Mouse (Mus musculus) megakaryocyte, embryonic 14.5 days (primary cell): ENCODE data around the gene Ripply3. TPM values are rescaled to one million over a fixed set of nuclear protein-coding genes. Genes with fewer than 3 reads are reported as not detected.

Experiments used
- H3K27me3 ChIP-seq: replicated peaks from 2 replicates; pipeline ENCODE3; 2012; ENCODE audit warnings: inconsistent platforms
- H3K36me3 ChIP-seq: replicated peaks from 2 replicates; pipeline ENCODE3; 2012; ENCODE audit warnings: low read length, inconsistent platforms, mixed read lengths
- H3K4me1 ChIP-seq: 2 replicates; pipeline ENCODE4 v1.6.1; 2012; ENCODE audit warnings: inconsistent platforms
- H3K4me3 ChIP-seq: replicated peaks from 2 replicates; pipeline ENCODE3; 2012; ENCODE audit warnings: moderate library complexity, mild to moderate bottlenecking, inconsistent platforms
- H3K9me3 ChIP-seq: 2 replicates; pipeline ENCODE4 v1.6.1; 2012; ENCODE audit warnings: inconsistent platforms
- FLI1 ChIP-seq: IDR thresholded peaks from 2 replicates; pipeline ENCODE4 v1.6.1; 2012; ENCODE audit warnings: low read length, inconsistent platforms, mixed read lengths
- GATA1 ChIP-seq: IDR thresholded peaks from 3 replicates; pipeline ENCODE4 v1.6.1; 2012; ENCODE audit warnings: mixed read lengths, low read length, inconsistent platforms, borderline replicate concordance
- polyA plus RNA-seq: library from polyadenylated mRNA; stranded (reverse); fragments of >175 nt; gene quantifications from 2 replicates; pipeline ENCODE4 v1.2.3, GENCODE M21; 2012; ENCODE audit warnings: low replicate concordance; ENCODE audit not compliant: insufficient read depth

Gene Ripply3
- polyA plus RNA-seq, 1 experiment, result not detected

DNA sequence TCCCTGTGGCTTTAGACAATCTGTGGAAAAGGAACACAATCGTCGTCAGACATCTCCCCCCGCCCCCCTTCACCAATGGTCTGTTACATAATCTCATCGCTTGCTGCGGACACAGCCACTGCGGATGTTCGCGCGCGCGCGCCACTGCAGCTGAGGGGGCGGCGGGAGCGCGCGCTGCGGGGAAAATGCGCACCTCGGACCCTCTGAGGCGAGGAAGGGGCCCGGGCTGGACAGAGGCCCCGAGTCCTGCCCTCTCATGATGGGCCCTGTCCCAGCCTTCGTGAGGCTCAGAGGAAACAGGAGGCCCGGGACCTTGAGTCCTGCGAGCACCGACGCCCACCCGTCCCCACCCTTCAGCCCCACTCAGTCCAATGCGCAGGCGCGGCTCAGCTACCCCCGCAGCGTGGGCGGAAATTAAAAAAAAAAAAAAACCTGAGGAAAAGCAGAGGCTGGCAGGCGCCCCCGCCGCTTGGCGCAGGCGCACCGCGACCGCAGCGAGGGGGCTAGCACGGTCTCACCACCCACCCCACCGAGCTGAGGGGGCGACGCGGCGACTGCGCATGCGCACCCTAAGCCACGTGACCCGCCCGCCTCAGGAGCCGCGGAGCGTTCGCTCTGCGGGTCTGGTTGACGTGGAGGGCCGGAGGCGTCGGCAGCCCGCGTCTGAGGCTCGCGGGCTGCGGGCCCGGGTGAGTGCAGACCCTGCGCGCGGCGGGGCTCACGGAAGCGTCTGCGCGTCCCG, 42.1 kb downstream of the Ripply3 start, which contains the start of gene Ttc3:
Gene Ttc3, plus strand, starts transcription at position 446 of the 742 bp plus-strand sequence.
- H3K4me3 ChIP-seq, result peak within 1 kb of the TSS; percentile 99
- TF ChIP-seq FLI1 (no peak), GATA1 (no peak)
- peaks cover 13% of the 10 kb centered on the region for H3K36me3 ChIP-seq
- H3K4me1 ChIP-seq, result peaks cover 66% of the 10 kb centered on the region
- H3K9me3 ChIP-seq, result no peaks in the 10 kb centered on the region
- H3K27me3 ChIP-seq, result no peaks in the 10 kb centered on the region

DNA sequence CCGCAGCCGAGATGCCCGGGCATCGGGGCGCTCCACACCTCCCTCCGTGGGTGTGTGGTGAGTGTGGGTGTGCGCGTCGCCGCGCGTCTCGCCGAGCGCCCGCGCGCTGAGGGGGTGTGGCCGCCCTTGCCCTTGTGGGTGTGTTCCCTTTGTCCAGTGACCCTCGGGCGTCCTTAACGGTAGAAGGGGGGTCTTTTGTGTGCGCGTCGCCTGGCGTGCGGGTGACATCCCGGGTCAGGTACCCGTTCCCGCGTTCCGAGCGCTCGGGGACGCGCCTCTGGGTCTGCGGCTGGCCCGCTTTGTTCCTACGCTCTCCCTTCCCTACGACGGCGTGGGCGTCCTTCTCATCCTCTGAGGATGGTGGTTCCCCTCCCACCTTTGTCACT, 42.7 kb downstream of the Ripply3 start:
- peak overlapping the region; percentile 99 for H3K4me3 ChIP-seq
- H3K4me1 ChIP-seq, result peaks cover 61% of the 10 kb centered on the region
- no peaks in the 10 kb centered on the region for H3K27me3 ChIP-seq
- TF ChIP-seq GATA1 (no peak), FLI1 (no peak)
- H3K36me3 ChIP-seq, result peaks cover 13% of the 10 kb centered on the region
- H3K9me3 ChIP-seq, result no peaks in the 10 kb centered on the region

DNA sequence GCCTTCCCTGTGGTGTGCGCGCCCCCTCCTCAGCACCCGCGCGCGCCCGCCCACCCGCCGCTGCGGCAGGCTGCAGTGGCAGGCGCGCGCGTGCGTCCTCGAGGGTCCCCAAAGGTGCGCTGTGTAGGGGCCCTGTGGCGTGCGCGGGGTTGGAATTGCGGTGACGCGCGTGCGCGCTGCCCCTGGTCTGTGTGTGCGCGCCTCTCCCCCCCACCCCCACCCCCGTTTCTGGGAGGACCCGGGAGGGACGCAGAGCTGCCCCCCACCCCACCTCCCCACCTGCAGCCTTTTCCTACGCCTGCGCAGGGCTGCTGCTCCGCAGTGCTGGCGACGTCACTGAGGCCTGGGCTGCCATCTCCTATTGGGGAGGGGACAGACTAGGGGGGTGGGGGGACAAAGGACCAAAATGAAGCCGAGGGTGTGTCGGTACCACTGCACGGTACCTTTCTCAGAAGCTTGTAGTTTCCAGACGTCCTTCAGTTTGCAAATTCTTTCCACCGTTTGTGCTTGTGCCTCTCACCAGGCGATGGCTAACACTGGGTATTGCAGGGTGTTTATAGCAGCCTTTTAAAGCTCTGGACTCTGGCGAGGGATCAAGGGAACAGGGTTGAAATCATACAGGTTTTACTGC, 43.2 kb downstream of the Ripply3 start, which contains the start of gene Pigp:
Gene Pigp, minus strand, starts transcription at position 542 of the 631 bp plus-strand sequence.
- Histone ChIP-seq H3K4me3 (peak within 1 kb of the TSS; percentile 99), H3K36me3 (peaks cover 10% of the 10 kb centered on the region), H3K4me1 (peaks cover 59% of the 10 kb centered on the region), H3K9me3 (no peaks in the 10 kb centered on the region), H3K27me3 (no peaks in the 10 kb centered on the region)
- TF ChIP-seq GATA1, result no peak
- no peak for TF ChIP-seq FLI1

DNA sequence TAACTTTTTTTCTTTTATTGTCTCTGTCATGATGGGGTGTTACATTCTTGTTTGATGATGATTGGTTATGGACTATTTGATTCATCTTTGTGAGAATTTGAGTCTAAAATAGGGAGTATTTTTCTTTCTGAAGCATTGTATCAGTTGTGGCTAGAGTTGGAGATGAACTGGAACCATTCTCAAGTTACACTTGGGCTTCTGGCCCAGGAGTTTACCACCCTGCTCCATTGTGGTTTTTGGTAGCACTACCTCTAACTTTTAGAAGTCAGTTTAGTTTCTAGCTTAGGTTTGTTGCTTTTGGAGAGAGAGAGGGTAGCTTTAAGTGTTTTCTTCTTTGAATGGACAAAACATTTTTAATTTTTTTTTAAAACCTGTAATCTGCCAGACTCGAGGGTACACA, 51.2 kb downstream of the Ripply3 start:
- Histone ChIP-seq H3K4me1 (peaks cover 68% of the 10 kb centered on the region), H3K27me3 (no peaks in the 10 kb centered on the region), H3K9me3 (no peaks in the 10 kb centered on the region), H3K36me3 (peaks cover 8% of the 10 kb centered on the region), H3K4me3 (no peak overlapping the region)
- TF ChIP-seq GATA1, result no peak
- no peak for TF ChIP-seq FLI1

DNA sequence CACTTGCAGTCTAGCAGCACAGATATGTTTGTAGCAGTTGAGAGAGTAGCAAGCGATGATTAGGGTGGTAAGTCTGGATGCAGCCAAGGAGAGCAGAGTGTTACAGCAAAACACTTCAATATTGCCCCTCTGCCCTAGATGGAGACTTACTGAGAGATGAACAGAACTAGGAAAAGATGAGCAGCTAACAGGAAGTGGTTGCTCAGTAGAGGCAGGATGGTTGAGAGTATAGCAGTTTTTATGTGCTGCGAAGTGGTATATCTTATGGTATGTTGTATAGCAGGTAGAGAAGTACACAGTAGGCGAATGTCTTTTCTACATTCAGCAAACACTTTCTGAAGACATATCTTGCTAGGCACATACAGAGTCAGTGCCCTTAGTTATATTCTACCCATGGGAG, 55.1 kb downstream of the Ripply3 start:
- H3K36me3 ChIP-seq, result peaks cover 33% of the 10 kb centered on the region
- H3K9me3 ChIP-seq, result no peaks in the 10 kb centered on the region
- H3K27me3 ChIP-seq, result no peaks in the 10 kb centered on the region
- TF ChIP-seq FLI1 (no peak), GATA1 (no peak)
- no peak overlapping the region for H3K4me3 ChIP-seq
- peaks cover 58% of the 10 kb centered on the region for H3K4me1 ChIP-seq

Other genes with a start within 250 kb of the Ripply3 start
- not detected in 2 replicates for gene Sim2, start 243.5 kb upstream of the Ripply3 start, polyA plus RNA-seq
- 1.6 and 1.8 TPM in 2 replicates for gene Hlcs, start 14.8 kb upstream of the Ripply3 start, polyA plus RNA-seq
- 1.5 and 2.1 TPM in 2 replicates for gene Ttc3, start 42.2 kb downstream of the Ripply3 start, polyA plus RNA-seq
- 25.2 and 39.6 TPM in 2 replicates for gene Pigp, start 43.4 kb downstream of the Ripply3 start, polyA plus RNA-seq
- 2.8 and 3.1 TPM in 2 replicates for gene Vps26c, start 198.4 kb downstream of the Ripply3 start, polyA plus RNA-seq
- 5.9 and 6.5 TPM in 2 replicates for gene Dyrk1a, start 241.6 kb downstream of the Ripply3 start, polyA plus RNA-seq